Mouse (Mus musculus): ENCODE data around the gene Fam240a. TPM values are rescaled to one million over a fixed set of nuclear protein-coding genes. Genes with fewer than 3 reads are reported as not detected.

Gene Fam240a
- polyA plus RNA-seq, 1 experiment from 2014 or later, result not detected

- 86% methylated on average over 4 of the region's 4 CpGs for WGBS
- H3K9ac ChIP-seq, result no peak overlapping the region
- H3K27me3 ChIP-seq (ENCODE audit: control insufficient read depth, insufficient read depth, low read length), result no peaks in the 10 kb centered on the region
- no peak for DNase-seq (ENCODE audit: low spot score)
- no peak overlapping the region for H3K4me3 ChIP-seq (replicated peaks; ENCODE audit: low read length)
- H3K36me3 ChIP-seq (replicated peaks; ENCODE audit: control insufficient read depth, insufficient read depth), result no peaks in the 10 kb centered on the region
- no peak overlapping the region for H3K27ac ChIP-seq
- H3K4me2 ChIP-seq (replicated peaks), result no peak overlapping the region
- no peaks in the 10 kb centered on the region for H3K9me3 ChIP-seq (ENCODE audit: control insufficient read depth, low read length)
- no peaks in the 10 kb centered on the region for H3K4me1 ChIP-seq (replicated peaks; ENCODE audit: control insufficient read depth, insufficient read depth, low read length)
- ATAC-seq (ENCODE audit: low FRiP score), result no peak
Measured at GRCm38 (mm10) chr9:110902271-110902670, 14.4 kb downstream of the Fam240a start.

- DNase-seq (ENCODE audit: low spot score), result no peak
- H3K36me3 ChIP-seq (replicated peaks; ENCODE audit: control insufficient read depth, insufficient read depth), result no peaks in the 10 kb centered on the region
- H3K4me1 ChIP-seq (replicated peaks; ENCODE audit: control insufficient read depth, insufficient read depth, low read length), result no peaks in the 10 kb centered on the region
- H3K9me3 ChIP-seq (ENCODE audit: control insufficient read depth, low read length), result no peaks in the 10 kb centered on the region
- H3K27me3 ChIP-seq (ENCODE audit: control insufficient read depth, insufficient read depth, low read length), result no peaks in the 10 kb centered on the region
- H3K27ac ChIP-seq, result no peak overlapping the region
- H3K9ac ChIP-seq, result no peak overlapping the region
- H3K4me2 ChIP-seq (replicated peaks), result no peak overlapping the region
- 87% methylated on average over 6 of the region's 6 CpGs for WGBS
- no peak for ATAC-seq (ENCODE audit: low FRiP score)
- no peak overlapping the region for H3K4me3 ChIP-seq (replicated peaks; ENCODE audit: low read length)
Measured at GRCm38 (mm10) chr9:110901204-110901603, 15.5 kb downstream of the Fam240a start.

GRCm38 (mm10) chr9:110899451-110900008, 17.1 kb downstream of the Fam240a start:
- Histone ChIP-seq H3K4me3 (replicated peaks; ENCODE audit: low read length) (no peak overlapping the region), H3K9ac (no peak overlapping the region), H3K9me3 (ENCODE audit: control insufficient read depth, low read length) (no peaks in the 10 kb centered on the region), H3K27ac (no peak overlapping the region), H3K36me3 (replicated peaks; ENCODE audit: control insufficient read depth, insufficient read depth) (no peaks in the 10 kb centered on the region), H3K4me1 (replicated peaks; ENCODE audit: control insufficient read depth, insufficient read depth, low read length) (no peaks in the 10 kb centered on the region), H3K27me3 (ENCODE audit: control insufficient read depth, insufficient read depth, low read length) (no peaks in the 10 kb centered on the region), H3K4me2 (replicated peaks) (no peak overlapping the region)
- WGBS, result 61% methylated on average over 10 of the region's 10 CpGs
- ATAC-seq (ENCODE audit: low FRiP score) (no peak), DNase-seq (ENCODE audit: low spot score) (no peak)

- no peaks in the 10 kb centered on the region for H3K27me3 ChIP-seq (ENCODE audit: control insufficient read depth, insufficient read depth, low read length)
- no peaks in the 10 kb centered on the region for H3K9me3 ChIP-seq (ENCODE audit: control insufficient read depth, low read length)
- no peaks in the 10 kb centered on the region for H3K36me3 ChIP-seq (replicated peaks; ENCODE audit: control insufficient read depth, insufficient read depth)
- WGBS, result 9% methylated on average over 6 of the region's 6 CpGs
- H3K4me2 ChIP-seq (replicated peaks), result 0 out of 2 replicates have a peak overlapping the region, but pooled peaks have one; percentile 21
- H3K4me1 ChIP-seq (replicated peaks; ENCODE audit: control insufficient read depth, insufficient read depth, low read length), result no peaks in the 10 kb centered on the region
- H3K27ac ChIP-seq, result no peak overlapping the region
- DNase-seq (ENCODE audit: low spot score), result no peak
- H3K9ac ChIP-seq, result no peak overlapping the region
- no peak overlapping the region for H3K4me3 ChIP-seq (replicated peaks; ENCODE audit: low read length)
- ATAC-seq (ENCODE audit: low FRiP score), result peak; percentile 32; the same call in 1 of the 2 replicates
Measured at GRCm38 (mm10) chr9:110896595-110896994, 20.1 kb downstream of the Fam240a start.

GRCm38 (mm10) chr9:110895994-110896393, 20.7 kb downstream of the Fam240a start:
- no peak overlapping the region for H3K4me3 ChIP-seq (replicated peaks; ENCODE audit: low read length)
- H3K36me3 ChIP-seq (replicated peaks; ENCODE audit: control insufficient read depth, insufficient read depth), result no peaks in the 10 kb centered on the region
- no peaks in the 10 kb centered on the region for H3K9me3 ChIP-seq (ENCODE audit: control insufficient read depth, low read length)
- WGBS, result 17% methylated on average over 7 of the region's 7 CpGs
- H3K4me1 ChIP-seq (replicated peaks; ENCODE audit: control insufficient read depth, insufficient read depth, low read length), result no peaks in the 10 kb centered on the region
- no peak overlapping the region for H3K27ac ChIP-seq
- no peaks in the 10 kb centered on the region for H3K27me3 ChIP-seq (ENCODE audit: control insufficient read depth, insufficient read depth, low read length)
- H3K4me2 ChIP-seq (replicated peaks), result peak overlapping the region; percentile 21; the same call in 1 of the 2 replicates
- H3K9ac ChIP-seq, result no peak overlapping the region
- ATAC-seq (ENCODE audit: low FRiP score) (0 out of 2 replicates have a peak, but pooled peaks have one; percentile 29), DNase-seq (ENCODE audit: low spot score) (no peak)

- Histone ChIP-seq H3K27ac (no peak overlapping the region), H3K27me3 (ENCODE audit: control insufficient read depth, insufficient read depth, low read length) (no peaks in the 10 kb centered on the region), H3K9me3 (ENCODE audit: control insufficient read depth, low read length) (no peaks in the 10 kb centered on the region), H3K4me2 (replicated peaks) (no peak overlapping the region), H3K9ac (no peak overlapping the region), H3K4me1 (replicated peaks; ENCODE audit: control insufficient read depth, insufficient read depth, low read length) (no peaks in the 10 kb centered on the region), H3K4me3 (replicated peaks; ENCODE audit: low read length) (no peak overlapping the region), H3K36me3 (replicated peaks; ENCODE audit: control insufficient read depth, insufficient read depth) (no peaks in the 10 kb centered on the region)
- ATAC-seq (ENCODE audit: low FRiP score) (no peak), DNase-seq (ENCODE audit: low spot score) (no peak)
- WGBS, result 56% methylated on average over 5 of the region's 5 CpGs
Measured at GRCm38 (mm10) chr9:110895507-110895906, 21.2 kb downstream of the Fam240a start.

GRCm38 (mm10) chr9:110893429-110893828, 23.2 kb downstream of the Fam240a start:
- Histone ChIP-seq H3K36me3 (replicated peaks; ENCODE audit: control insufficient read depth, insufficient read depth) (no peaks in the 10 kb centered on the region), H3K4me2 (replicated peaks) (no peak overlapping the region), H3K4me1 (replicated peaks; ENCODE audit: control insufficient read depth, insufficient read depth, low read length) (no peaks in the 10 kb centered on the region), H3K4me3 (replicated peaks; ENCODE audit: low read length) (no peak overlapping the region), H3K27ac (no peak overlapping the region), H3K9me3 (ENCODE audit: control insufficient read depth, low read length) (no peaks in the 10 kb centered on the region), H3K27me3 (ENCODE audit: control insufficient read depth, insufficient read depth, low read length) (no peaks in the 10 kb centered on the region), H3K9ac (no peak overlapping the region)
- no peak for ATAC-seq (ENCODE audit: low FRiP score)
- 69% methylated on average over 10 of the region's 10 CpGs for WGBS
- no peak for DNase-seq (ENCODE audit: low spot score)

GRCm38 (mm10) chr9:110892552-110892951, 24.1 kb downstream of the Fam240a start:
- no peak overlapping the region for H3K4me3 ChIP-seq (replicated peaks; ENCODE audit: low read length)
- WGBS, result 91% methylated on average over 3 of the region's 3 CpGs
- no peaks in the 10 kb centered on the region for H3K36me3 ChIP-seq (replicated peaks; ENCODE audit: control insufficient read depth, insufficient read depth)
- H3K9me3 ChIP-seq (ENCODE audit: control insufficient read depth, low read length), result no peaks in the 10 kb centered on the region
- DNase-seq (ENCODE audit: low spot score), result no peak
- H3K9ac ChIP-seq, result no peak overlapping the region
- ATAC-seq (ENCODE audit: low FRiP score), result no peak
- no peaks in the 10 kb centered on the region for H3K27me3 ChIP-seq (ENCODE audit: control insufficient read depth, insufficient read depth, low read length)
- no peak overlapping the region for H3K4me2 ChIP-seq (replicated peaks)
- H3K27ac ChIP-seq, result no peak overlapping the region
- H3K4me1 ChIP-seq (replicated peaks; ENCODE audit: control insufficient read depth, insufficient read depth, low read length), result no peaks in the 10 kb centered on the region

GRCm38 (mm10) chr9:110891077-110891828, 25.4 kb downstream of the Fam240a start:
- ATAC-seq (ENCODE audit: low FRiP score), result no peak
- Histone ChIP-seq H3K4me3 (replicated peaks; ENCODE audit: low read length) (no peak overlapping the region), H3K9me3 (ENCODE audit: control insufficient read depth, low read length) (no peaks in the 10 kb centered on the region), H3K27me3 (ENCODE audit: control insufficient read depth, insufficient read depth, low read length) (no peaks in the 10 kb centered on the region), H3K4me1 (replicated peaks; ENCODE audit: control insufficient read depth, insufficient read depth, low read length) (no peaks in the 10 kb centered on the region), H3K4me2 (replicated peaks) (no peak overlapping the region), H3K36me3 (replicated peaks; ENCODE audit: control insufficient read depth, insufficient read depth) (no peaks in the 10 kb centered on the region), H3K9ac (no peak overlapping the region), H3K27ac (no peak overlapping the region)
- 82% methylated on average over 12 of the region's 12 CpGs for WGBS
- no peak for DNase-seq (ENCODE audit: low spot score)
